Mouse (Mus musculus) mouse embryonic stem cell (cell line): ENCODE measurements around the gene Myo1c.

Source experiments
- in situ Hi-C, 2 experiments: fragments of 300-500 bp; cut with MboI; formaldehyde crosslinking; loops; 1 replicate in 1 of 2; 3 replicates in 1 of 2; pipeline ENCODE4 v1.14.3; 2019 to 2020; ENCODE audit warnings: low sequenced_read_pairs in 2 of 2, low pct_unique_long_range_greater_than_20kb in 1 of 2, mixed read lengths in 1 of 2; ENCODE audit not compliant: unreplicated experiment in 1 of 2

Myo1c gene

DNA sequence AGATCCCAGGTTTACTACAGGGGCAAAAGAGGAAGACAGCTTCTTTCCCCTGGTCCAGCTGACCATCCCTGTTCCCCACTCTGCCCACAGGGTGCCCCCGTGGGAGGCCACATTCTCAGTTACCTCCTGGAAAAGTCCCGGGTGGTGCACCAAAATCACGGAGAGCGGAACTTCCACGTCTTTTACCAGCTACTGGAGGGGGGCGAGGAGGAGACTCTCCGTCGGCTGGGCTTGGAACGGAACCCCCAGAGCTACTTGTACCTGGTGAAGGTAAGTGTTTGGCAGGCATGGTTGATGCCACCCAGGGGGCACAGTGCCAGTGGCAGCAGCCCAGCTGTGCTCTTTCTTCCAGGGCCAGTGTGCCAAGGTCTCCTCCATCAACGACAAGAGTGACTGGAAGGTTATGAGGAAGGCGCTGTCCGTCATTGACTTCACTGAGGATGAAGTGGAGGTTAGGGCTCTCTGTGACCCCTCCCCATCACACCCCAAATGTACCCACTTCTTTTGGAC is 9.8 kb downstream of the Myo1c start:
- in situ Hi-C loops, result no loop called here

DNA sequence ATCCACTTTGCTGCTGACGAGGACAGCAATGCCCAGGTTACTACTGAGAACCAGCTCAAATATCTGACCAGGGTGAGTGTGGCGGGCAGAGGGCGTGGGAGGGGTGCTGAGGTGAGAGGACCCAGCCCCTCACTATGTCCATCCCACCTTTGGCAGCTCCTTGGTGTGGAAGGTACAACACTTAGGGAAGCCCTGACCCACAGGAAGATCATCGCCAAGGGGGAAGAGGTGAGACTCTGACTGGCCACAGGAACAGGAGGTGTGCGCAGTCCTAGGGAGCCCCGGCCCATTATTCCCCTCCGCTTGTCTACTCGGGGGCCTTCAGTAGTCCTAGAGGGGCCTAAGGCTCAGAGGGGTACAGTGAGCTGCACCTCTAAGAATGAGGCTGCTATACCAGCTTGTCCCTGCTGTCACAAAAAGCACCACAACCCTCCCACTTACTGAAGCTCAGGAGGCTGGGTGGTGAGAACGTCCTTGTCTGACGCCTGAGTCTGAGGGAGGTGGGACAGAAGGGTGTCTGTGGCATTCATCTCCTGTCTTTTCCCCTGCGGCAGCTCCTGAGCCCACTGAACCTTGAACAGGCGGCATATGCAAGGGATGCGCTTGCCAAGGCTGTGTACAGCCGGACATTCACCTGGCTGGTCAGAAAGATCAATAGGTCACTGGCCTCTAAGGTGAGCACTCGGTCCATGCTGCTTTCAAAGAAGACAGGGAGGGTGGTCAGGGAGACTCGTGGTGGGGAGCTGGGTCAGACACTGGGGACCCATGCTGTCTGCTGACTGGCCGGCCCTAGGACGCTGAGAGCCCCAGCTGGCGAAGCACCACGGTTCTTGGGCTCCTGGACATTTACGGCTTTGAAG is 10.9 kb downstream of the Myo1c start:
- in situ Hi-C loops, result no loop called here

DNA sequence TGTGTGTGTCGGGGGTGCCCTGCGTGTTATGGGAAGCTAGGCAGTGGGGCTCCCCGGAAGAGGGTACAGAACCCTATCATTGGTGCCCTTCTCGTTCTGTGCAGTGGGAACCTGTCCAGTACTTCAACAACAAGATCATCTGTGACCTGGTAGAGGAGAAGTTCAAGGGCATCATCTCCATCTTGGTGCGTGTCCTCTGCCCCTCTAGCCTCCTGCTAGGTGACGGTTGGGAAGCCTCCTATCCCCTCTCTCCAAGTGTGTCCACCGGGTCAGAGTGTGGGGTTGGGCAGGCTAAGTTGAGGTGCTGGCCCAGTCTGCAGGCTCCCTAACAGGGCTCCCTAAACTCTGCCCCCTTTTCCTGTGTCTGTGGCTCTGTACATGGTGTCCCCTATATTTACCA is 11.8 kb downstream of the Myo1c start:
- in situ Hi-C loops, result no loop called here

DNA sequence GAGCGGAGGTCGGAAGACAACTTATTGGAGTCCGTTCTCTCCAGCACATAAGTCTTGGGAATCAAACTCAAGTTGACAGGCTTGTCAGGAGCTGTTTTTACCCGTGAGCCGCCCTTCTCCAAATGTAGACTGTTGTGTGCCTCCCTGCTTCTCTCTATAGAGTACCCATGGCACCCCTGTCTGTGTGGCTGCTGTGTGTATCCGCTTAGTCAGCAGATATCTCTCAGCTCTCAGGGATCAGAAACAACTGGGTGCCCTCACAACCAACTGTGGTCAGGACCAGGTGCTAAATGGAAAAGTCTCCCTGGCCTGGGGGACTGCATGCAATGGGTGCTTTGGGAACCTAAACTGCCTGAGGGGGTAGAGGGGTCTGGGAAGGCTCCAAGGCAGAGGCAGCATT is 16.0 kb downstream of the Myo1c start:
- in situ Hi-C loops, result no loop called here

DNA sequence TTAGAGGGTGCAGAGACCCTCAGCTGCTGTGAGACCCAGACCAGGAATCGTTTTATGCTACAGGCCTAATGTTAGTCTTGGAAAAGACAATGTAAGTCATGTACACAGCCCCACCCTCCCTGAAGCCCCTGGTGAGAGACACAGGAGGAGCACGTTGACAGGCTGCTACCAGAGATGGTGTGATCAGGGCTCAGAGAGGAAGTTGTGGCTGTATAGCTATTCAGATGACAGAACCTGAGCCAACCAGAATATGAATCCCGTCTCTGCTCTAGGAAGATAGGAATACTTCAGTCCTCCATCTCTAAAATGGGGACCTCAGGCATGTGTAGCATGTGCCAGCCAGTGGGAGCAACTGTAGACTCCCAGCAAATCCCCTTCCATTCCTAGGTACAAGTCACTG is 18.3 kb downstream of the Myo1c start:
- in situ Hi-C loops, result no loop called here

DNA sequence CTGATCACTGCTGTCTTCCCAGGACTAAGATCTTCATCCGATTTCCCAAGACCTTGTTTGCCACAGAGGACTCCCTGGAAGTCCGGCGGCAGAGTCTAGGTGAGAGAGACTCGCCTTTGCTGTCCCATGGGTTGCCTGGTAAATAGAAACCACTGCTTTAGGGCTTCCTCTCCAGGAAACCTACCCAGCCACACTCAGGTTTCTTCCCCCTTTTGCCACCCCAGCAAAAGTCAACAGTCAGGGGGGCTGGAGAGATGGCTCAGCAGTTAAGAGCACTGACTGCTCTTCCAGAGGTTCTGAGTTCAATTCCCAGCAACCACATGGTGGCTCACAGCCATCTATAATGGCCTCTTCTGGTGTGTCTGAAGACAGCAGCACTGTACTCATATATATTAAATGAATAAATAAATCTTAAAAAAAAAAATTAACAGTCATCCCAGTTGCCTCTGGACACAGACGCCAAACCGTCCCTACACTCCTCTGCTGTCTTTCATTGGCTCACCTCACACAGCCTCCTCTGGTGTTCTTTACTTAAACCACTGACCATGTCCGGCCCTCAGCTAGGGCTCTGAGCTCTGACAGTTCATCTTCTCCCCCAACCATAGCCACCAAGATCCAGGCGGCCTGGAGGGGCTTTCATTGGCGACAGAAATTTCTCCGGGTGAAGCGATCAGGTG is 19.0 kb downstream of the Myo1c start:
- in situ Hi-C loops, result no loop called here

DNA sequence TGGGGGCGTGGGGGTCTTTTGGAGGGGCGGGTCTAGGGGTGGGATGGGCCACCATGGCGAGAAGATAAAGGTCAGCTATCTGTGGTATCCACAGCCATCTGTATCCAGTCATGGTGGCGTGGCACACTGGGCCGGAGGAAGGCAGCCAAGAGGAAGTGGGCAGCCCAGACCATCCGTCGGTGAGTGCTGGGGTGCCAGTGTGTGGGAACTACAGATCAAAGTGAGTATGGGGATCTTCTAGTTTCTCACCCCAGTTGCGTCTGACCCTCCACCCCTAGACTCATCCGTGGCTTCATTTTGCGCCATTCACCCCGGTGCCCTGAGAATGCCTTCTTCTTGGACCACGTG is 19.5 kb downstream of the Myo1c start:
- in situ Hi-C loops, result no loop called here

DNA sequence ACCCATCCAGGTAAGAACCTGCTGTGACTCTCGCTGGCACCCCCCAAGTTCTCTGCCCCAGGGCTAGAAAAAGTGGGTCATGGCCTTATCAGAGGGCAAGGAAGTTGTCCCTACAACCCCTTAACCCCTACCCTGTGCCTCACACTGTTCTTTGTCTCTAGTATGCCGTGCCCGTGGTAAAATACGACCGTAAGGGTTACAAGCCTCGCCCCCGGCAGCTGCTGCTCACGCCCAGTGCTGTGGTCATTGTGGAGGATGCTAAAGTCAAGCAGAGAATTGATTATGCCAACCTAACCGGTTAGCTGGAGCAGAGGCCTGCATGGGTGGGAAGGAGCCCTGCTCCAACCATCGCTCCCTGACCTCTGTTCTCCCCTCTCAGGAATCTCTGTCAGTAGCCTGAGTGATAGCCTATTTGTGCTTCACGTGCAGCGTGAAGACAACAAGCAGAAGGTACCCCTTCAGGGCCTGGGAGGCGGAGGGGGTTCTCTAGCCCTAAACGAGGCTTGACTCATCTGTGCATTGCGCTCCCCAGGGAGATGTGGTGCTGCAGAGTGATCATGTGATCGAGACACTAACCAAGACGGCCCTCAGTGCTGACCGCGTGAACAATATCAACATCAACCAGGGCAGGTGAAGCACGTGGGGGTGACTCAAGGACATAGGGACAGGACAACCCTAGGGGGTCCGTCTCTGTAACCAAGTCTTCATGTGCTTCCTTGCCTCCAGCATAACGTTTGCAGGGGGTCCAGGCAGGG is 21.3 kb downstream of the Myo1c start:
- in situ Hi-C loops, result no loop called here

DNA sequence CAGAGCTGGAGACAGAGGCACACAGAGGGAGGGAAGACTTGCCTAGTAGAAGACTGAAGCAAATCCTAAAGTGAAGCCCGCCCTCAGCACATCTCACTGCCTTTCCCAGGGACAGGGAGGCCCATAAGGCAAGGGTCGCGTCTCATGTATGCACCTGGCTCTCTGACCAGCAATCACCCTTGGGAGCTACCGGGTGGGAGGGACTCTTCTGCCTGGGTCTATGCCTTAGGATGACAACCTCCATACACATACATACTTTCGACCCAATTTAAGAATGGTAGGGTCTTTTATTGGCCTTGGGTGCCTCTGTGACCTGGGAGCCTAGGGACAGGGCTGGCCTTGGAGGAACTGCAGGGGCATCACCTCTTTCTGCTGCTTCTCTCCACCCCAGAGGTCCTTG is 23.1 kb downstream of the Myo1c start:
- in situ Hi-C loops, result no loop called here

DNA sequence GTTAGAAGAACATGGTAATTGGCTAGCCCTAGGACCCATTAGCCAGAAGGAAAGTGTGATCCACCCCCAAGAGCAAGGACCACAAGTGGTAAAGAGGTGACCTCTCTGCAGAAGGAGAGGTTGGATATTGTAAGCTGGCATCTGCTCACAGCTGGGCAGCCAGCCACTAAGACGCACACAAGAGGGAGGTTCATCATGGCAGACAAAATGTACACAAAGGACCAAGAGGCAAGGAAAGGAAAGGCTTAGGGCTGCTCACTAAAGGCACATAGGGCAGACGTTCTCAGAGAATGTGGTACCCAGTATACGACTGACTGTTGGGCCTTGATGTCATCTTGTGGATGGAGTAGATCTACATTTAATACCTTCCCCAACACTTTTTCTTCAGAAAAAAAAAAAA is 24.6 kb downstream of the Myo1c start:
- in situ Hi-C loops, result no loop called here

DNA sequence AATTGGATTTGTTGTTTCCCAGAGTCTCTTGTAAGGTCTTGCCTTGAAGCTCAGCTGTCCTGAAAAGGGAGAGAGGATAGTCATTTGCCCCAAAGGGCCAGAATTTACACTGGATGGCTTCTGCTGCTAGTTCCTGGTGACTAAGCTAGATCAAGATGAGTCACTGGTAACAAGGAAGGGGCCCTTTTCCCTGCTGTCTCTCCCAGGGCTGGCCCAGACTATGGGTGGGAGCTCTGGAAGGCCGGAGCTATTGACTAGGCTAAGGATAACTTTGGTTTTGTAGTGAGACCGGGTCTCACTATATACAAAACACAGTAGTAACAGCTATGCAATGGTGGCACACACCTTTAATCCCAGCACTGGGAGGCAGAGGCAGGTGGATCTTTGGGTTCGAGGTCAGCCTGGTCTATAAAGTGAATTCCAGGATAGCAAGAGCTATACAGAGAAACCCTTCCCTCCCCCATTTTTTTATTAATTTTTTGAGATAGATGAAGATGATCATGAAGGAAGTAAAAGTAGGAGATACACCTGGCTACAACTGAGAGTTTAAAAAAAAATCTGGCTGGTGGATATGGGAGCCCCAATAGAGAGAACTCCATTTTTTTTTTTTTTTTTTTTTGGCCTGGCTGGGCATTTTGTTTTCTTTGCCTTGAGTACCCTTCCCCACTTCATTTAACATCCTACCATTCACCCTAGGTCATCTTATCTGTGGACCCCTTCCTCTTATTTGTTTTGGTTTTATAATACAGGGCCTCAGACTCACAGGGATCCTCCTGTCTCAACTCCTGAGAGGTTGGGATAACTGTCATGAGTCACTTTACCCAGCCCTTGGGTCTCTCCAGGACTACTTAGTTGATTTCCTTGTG is 27.8 kb downstream of the Myo1c start:
- in situ Hi-C loops, result no loop called here

DNA sequence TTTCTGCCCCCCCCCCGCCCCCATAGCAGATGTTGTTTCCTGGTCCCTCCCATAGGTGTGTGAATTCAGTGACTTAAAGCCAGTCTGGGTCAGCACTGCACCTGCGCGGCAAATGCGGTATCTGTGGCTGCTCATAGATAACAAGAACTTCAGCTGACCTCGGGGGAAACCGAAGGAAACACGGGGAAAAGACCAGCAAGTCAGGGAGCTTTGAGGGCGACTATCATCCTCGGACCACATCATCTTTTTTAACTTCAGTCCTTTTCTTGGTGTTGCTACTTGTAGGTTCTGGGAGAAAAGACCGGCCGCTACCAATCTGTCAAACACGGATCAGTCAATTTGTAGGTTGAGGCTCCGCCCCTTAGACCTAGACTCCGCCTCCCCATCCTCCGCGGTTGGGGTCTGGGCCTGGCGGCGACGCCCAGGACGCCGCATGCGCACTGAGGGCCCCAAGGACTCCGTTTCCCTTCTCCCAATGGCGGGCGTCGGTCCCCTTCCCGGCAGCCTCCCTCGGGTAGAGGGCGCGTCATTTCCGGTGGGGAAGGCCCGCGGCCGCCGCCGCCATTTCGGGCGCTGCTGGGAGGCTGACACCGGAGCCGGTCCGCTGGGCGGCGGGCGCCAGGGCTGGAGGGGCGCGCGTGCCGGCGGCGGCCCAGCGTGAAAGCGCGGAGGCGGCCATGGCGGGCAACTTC is 28.6 kb downstream of the Myo1c start, which contains the start of gene Crk:
Gene Crk (plus strand): TSS at position 513 of the 692 bp plus-strand sequence.
- in situ Hi-C loops, result no loop called here

DNA sequence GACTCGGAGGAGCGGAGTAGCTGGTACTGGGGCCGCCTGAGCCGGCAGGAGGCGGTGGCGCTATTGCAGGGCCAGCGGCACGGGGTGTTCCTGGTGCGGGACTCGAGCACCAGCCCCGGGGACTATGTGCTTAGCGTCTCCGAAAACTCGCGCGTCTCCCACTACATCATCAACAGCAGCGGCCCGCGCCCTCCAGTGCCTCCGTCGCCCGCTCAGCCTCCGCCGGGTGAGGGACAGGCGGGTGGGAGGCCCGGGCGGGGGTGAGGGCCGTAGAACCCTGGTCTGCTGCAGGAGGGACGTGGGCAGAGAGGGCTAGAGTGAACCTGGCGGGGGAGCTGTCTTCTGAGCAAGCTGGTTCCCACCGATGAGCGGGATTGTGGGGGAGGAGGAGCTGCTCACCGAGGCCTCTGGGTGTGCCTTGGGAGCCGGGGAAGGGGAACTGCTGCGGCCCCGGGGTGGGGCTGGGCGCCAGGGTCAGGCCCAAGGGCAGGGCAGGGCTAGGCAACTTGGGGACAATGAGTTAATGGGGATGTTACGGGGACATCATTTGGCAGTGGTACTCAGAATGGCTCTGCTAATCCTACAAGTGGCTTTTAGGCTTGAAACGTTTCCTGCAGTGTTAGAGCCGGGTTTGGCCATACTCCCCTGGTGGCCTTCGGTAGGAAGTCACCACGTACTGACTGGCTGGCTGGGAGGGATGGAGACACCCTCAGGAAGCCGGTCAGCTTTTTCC is 29.3 kb downstream of the Myo1c start:
- in situ Hi-C loops, result no loop called here

DNA sequence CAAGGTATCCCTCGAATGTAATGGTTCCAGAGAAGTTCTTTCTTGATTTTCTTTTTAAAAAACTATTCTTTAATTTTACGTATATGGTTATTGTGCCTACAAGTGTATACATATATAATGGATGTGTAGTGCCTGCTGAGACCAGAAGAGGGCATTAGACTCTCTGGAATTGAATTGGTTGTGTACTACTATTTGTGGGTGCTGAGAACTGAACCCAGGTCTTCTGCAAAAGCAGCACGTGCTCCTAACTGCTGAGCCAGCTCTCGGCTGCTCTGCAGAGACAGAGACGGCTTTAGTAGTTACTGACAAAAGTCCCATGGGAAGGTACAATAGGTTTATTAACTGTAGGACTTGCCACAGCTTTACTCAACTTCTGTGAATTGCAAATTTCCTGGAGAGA is 34.2 kb downstream of the Myo1c start:
- in situ Hi-C loops, result no loop called here

DNA sequence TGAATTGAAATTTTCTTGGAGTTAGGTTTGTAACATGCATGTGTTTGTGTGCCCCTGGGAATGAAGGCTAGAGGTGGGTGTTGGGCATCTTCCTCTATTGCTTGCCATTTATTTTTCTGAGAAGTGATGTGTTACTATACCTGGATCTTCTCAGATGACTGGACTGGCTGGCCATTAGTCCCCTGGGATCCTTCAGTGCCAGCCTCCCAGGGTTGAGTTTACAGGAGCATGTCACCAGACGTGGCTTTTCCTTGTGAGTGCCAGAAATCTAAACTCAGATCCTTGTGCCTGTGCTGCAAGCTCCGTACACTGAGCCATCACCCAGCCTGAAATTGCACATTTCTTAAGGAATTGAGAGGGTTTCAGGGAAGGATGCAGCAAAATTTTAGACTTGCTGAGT is 34.7 kb downstream of the Myo1c start:
- in situ Hi-C loops, result no loop called here

DNA sequence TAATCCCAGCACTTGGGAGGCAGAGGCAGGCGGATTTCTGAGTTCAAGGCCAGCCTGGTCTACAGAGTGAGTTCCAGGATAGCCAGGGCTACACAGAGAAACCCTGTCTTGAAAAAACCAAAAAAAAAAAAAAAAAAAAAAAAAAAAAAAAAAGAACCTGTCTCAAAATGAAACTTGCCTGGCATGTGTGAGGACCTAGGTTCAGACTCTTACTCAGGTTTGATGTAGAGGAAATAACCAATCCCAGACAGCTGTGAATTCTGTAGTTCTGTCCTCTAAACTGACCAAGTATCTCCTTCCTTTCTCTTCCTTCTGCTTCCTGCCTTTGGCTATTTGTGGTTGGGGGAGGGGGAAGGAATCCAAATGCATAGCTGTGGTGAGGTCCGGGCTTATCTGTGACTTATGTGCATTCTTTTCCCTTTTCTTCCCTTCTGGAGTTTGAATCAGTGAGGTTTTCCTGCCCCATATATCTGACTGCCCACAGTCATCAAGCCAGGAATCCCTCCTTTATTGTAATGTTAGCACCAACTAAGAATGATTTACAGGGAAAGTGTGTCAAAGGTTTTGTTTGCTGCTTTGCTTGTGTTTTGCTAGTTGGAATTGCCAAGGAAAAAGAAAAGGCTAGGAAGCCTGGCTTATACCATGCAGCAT is 37.2 kb downstream of the Myo1c start:
- in situ Hi-C loops, result no loop called here

DNA sequence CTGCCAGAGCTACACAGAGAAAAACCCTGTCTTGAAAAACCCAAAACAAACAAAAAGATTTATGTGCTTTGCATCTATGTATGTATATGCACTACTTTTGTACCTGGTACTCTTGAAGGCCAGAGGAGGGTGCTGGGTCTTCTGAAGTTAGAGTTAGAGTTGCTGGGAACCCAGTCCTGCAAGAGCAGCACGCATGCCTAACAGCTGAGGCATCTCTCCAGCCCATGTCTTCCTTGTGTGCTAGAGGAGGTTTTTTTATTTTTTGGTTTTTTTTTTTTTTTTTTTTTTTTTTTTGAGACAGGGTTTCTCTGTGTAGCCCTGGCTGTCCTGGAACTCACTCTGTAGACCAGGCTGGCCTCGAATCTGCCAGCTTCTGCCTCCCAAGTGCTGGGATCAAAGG is 37.8 kb downstream of the Myo1c start:
- in situ Hi-C loops, result no loop called here
